Mouse (Mus musculus) liver, adult (tissue): ENCODE results near the gene Slc35e3.

ENCODE experiments used
- GATA4 ChIP-seq: IDR thresholded peaks from 2 replicates; pipeline ENCODE4 v1.6.1; 2014; ENCODE audit warnings: mild to moderate bottlenecking, low read length; ENCODE audit not compliant: insufficient replicate concordance

Gene Slc35e3

DNA sequence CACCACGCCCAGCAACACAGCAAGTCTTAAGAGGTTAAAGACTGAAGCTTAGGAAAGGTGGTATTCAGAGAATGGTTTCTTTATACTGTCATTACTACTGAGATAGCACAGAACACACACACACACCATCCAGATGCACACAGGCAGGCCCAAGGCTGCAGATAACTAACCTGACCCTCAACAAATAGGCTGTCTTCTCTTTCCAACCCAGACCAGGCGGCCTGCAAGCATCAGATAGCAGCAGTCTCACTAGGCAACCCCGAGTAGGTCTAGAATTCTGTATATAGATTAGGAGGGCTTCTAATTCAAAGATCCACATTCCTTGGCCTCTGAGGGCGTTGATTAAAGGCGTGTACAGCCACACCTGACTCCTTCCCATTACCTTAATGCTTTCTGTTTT is 14.0 kb downstream of the Slc35e3 start:
- TF ChIP-seq GATA4 = no peak

DNA sequence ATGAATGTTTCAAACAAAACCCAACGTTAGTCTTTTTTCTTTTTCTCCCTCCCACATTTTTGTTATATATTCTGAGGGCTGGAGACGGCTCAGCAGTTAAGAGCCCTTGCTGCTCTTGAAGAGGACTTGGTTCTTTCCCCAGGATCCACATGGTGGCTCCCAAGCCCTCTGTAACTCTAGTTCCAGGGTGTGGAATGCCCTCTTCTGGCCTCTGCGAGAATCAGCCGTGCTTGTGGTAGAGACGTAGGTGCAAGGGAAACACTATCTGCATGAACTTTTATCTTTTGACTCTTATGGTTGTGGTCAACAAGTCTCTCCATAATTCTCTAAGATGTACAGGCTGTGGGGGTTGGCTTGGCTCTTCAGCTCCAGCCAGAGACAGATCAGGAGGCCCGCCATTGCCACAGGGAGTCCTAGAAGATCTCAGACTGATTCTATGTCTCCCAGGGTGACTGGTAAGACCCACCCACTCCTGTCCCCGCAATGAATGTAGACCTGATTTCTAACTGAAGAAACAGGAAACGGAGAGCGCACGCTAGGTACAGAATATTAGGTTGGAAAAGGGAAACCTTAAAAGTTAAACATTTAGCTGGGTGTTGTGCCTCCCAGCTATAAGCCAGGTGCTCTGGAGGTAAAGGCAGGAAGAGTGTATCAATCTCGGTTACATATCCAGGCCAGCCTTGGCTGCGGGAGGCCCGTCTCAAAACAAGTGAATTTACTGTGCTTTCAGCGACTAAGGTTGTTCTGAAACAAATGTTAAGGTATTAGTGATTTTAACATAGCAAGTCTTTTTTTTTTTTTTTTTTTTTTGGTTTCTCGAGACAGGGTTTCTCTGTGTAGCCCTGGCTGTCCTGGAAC is 14.7 kb downstream of the Slc35e3 start:
- TF ChIP-seq GATA4 = no peak

DNA sequence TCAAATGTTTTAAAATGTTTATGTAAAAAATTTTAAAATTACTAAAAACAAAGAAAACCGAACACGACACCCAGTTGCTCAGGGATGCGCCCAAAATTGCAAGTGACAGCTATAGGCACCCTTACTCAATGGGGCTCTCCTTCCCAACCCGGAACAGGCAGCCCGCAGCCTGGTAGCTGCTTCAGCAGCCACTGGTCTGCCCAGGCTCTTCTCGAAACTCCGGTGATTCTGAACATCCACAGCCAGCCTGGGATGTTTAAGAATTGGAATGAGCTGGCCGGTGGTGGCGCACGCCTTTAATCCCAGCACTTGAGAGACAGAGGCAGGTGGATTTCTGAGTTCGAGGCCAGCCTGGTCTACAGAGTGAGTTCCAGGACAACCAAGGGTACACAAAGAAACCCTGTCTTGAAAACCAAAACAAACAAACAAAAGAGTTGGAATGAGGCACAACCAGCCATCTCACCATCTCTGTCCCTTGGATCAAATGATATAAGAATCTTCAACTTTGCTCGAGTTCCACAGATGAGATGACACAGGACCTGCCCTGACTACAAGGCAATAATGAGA is 15.4 kb downstream of the Slc35e3 start:
- TF ChIP-seq GATA4 = no peak

DNA sequence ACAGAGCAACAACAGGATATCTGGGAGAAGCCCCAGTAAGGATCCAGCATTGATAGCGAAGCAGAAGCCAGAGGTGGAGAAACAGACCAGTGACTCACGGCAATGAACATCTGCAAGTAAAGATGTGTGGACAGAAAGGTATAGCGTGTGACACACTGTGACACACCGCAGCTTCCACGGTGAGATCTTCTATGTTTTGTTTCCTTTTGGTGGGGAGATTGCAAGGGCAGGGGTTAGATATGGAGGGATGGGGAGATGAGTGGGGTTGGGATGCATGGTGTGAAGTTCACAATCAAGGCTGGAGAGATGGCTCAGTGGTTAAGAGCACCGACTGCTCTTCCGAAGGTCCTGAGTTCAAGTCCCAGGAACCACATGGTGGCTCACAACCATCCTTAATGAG is 16.0 kb downstream of the Slc35e3 start:
- no peak for TF ChIP-seq GATA4

DNA sequence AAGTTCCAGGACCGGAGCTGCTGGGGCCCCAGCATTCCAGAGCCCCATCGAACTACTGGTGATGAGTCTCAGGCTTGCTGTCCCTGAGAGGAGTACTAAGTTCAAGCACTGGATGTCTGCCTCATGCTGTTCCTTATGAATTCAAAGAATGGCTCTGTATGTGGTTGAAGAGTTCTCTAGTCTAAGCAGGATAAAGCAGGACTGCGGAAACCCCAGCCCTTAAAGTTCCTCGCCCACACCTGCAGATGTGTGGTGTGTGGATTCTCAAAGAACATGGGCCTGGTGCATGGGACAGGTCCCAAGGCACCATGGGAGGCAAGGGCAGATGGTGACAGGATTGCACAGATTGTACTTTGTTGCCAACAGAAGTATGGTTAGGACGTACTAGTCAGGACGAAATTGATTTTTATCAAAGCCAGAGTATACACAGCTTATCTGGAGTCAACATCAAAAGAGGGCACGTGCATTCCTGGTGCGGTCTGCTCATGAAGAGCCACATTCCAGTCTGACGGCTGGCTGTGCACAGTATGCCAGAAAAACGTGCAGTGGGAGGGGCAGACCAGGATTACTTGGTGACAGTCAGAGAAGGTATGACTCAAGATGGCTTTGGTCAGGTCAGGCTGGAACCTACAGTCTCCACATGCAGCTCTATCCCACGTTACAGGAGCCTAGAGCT is 16.9 kb downstream of the Slc35e3 start:
- peak; percentile 82; the same call in 1 of the 2 replicates for TF ChIP-seq GATA4

DNA sequence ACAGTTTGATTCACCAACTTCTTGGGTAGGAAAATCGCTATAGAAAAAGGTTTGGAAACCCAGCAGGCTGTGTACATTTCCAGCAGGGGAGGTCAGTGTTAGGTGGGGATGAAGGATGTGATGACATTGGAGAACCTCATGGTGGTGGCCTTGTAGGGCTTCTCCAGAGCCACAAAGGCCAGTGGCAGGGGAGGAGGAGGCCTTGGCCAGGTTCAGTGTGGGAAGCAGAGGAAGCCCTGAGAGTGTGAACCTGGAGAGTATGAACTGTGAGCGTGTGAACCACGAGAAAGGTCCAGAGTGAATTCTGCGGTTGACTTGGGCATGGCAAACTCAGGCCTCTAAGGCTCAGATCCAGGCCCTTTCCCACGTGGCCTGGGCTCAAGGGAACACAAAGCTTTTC is 17.6 kb downstream of the Slc35e3 start:
- no peak for TF ChIP-seq GATA4

DNA sequence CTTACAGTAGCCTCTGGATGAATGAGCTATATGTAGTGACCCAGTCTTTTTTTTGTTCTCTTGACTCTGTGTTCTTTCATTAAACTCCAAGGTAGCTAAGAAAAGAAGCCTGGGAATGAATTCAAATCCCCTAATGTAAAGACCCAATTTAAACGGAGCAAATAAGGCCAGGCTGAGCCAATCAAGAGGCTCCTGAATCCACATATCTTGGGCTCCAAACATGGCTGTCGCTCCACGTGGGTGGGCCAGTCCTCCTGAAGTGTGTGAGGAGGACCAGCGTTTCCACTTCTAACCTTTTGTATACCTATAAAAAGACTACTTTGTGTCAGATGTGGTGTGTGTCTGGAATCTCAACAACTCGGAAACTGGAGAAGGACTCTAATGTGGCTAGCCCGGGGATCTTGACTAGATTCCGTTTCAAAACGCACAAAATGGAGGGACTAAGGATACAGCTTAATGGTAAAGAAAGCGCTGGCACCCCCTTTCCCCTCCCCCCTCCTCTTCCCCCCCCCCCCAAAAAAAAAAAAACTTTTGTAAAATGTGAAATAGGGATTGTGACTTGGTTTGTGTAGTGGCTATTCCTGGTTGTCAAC is 18.6 kb downstream of the Slc35e3 start:
- TF ChIP-seq GATA4 = no peak

DNA sequence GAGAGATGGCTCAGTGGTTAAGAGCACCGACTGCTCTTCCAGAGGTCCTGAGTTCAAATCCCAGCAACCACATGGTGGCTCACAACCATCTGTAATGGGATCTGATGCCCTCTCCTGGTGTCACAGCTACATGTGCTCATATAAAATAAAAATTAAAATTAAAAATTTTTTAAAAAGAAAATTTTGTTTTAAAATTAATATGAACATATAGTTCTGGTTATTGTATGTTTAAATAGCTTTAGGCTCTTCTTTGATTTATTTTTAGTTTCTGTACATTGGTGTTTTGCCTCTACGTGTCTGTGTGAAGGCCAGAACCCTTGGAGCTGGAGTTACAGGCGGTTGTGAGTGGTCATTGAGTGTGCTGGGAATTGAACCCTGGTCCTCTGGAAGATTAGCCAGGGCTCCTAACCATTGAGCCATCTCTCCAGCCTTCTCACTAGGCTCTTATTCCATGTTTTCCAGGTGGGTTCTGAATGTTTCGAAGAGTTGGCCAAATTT is 19.2 kb downstream of the Slc35e3 start:
- no peak for TF ChIP-seq GATA4

DNA sequence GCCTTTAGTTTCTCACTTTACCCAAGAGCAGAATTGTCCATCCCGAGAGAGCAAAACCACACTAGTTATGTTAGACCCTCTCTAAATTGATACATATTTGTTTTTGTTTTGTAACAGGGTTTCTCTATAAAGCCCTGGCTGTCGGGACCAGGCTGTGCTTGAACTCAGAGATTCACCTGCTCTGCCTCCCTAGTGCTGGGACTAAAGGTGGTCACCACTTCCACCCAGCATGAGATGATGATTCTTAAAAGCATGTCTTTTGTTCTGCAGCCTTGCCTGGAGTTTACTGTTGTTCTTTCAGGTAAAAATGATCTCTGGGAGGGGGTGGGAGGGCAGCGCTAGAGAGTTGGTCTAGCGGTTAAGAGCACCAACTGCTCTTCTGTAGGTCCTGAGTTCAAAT is 19.8 kb downstream of the Slc35e3 start:
- no peak for TF ChIP-seq GATA4

DNA sequence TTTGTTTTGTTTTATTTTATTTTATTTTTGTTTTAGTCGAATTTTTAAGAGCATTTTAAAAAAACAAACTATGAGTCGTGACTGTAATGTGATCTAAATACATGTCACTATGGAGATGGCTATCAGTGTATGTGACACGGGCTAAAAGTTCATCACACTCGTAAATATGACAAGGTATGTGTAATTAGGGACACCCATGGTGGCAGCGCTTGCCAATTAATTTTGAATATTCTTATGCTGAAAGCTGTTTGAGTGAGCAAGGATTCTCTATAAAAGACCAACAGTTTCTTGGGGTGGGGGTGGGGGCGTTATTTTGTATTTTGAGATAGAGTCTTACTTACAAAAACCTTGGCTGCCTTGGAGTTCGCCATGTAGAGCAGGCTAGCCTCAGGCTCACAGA is 20.5 kb downstream of the Slc35e3 start:
- TF ChIP-seq GATA4 = no peak

DNA sequence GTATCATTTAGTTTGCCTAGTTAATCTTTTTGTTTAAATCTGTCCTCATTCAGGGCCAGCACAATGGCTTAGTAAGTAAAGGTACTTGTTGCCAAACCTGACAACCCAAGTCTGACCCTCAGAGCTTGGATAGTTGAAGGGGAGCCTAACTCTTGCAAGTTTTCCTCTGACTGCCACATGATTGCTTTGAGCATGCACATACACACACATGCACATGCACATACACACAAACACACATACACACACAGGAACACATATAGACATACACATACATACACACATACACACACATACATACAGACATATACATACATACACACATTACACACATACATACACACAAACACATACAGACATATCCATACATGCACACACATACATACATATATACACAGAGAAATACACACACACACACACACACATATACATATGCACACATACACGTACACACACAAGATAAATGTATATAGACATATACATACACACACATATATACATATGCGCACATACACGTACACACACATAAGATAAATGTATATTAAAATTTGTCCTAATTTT is 21.3 kb downstream of the Slc35e3 start:
- TF ChIP-seq GATA4 = no peak

DNA sequence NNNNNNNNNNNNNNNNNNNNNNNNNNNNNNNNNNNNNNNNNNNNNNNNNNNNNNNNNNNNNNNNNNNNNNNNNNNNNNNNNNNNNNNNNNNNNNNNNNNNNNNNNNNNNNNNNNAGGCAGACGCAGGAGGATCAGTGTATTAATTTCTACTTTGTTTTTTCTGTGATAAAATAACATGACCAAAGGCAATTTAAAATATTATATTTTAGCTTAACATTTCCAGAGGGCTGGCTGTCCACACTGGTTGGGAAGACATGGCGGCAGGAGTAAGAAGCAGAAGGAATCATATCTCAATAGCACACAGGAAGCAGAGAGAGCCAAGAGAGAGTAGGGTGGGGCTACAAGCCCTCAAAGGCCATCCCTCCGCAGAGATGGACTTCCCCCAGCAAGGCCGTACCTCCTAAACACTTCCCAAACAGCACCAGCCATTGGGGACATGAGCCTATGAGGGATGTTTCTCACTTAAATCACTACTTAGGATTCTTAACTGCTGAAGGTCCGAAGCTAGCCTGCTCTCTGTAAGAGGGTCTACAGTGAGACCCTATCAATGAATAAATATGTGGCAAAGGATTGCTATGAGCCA is 21.9 kb downstream of the Slc35e3 start:
- no peak for TF ChIP-seq GATA4

DNA sequence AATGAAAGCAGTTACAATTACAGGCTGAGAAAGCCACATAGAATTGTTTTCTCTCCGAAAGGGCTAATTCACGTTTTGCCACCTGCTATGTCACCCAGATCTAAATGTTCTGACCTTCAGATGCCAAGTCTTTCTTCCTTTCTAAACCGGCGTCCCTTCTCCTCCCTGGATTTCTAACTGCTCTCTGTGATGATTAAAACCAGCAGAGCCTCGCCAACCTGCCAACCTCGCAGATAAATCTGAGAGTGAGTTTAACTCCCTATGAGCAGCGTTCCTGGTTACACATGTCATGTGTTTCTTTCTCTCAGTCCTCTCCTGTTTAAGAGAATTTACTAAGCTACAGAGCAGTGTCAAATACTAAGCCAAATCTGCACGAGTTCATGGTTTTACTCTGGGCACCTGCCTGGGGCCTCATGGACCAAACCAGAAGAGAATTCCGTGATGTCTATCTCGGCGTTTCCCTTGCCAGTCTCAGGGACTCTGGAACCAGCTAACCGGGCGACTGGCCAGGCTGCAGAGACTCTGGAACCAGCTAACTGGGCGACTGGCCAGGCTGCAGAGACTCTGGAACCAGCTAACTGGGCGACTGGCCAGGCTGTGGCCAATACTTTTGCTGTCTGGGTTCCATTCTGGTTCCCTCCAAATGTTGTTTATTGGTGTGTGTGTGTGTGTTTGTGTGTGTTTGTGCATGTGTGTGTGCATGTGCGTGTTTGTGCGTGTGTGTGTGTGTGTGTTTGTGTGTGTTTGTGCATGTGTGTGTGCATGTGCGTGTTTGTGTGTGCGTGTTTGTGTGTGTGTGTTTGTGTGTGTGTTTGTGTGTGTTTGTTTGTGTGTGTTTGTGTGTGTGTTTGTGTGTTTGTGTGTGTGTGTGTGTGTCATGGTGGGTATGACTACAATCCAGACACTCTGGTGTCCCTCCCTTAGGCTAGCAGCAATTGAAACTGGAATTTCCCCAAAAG is 27.7 kb downstream of the Slc35e3 start:
- no peak for TF ChIP-seq GATA4

DNA sequence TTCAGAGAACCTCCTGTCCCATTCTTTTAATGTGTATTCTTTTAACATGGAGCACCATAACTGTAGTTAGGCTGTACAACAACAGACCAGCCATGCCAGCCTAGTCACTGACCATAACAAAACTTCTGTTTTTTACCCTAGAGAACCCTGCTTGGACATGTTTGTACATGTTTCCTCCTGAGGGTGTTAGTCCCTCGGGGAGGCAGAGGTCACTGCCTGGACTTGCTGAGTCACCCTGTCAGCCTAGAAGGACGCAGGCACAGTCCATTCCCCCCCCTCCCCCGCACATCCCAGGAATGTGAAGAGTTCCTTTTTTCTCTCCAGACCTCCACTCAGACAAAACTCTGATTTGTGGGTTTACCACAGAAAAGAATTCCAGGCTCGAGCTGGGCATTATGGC is 28.6 kb downstream of the Slc35e3 start:
- TF ChIP-seq GATA4 = no peak
